Mouse (Mus musculus): Measurements from ENCODE around the gene Cldn14. TPM values are rescaled to one million over a fixed set of nuclear protein-coding genes. Genes with fewer than 3 reads are reported as not detected.

Gene Cldn14
- polyA plus RNA-seq, 1 experiment = 1.0 TPM

- TF ChIP-seq CTCF (IDR thresholded peaks at IDR 0.05; ENCODE audit: control insufficient read depth, insufficient read depth, insufficient replicate concordance, low read depth, low read length) (no peak), POLR2A (IDR thresholded peaks at IDR 0.05; ENCODE audit: control insufficient read depth, low read depth, low read length) (no peak)
- no peak overlapping the region for H3K4me3 ChIP-seq (ENCODE audit: control insufficient read depth, low read depth, low read length)
- H3K27ac ChIP-seq (ENCODE audit: control insufficient read depth, insufficient read depth, low read depth, low read length) = no peak overlapping the region
- H3K36me3 ChIP-seq (ENCODE audit: control insufficient read depth, insufficient read depth, low read length) = no peaks in the 10 kb centered on the region
- no peaks in the 10 kb centered on the region for H3K27me3 ChIP-seq (ENCODE audit: control insufficient read depth, insufficient read depth, low read length)
- H3K4me1 ChIP-seq (ENCODE audit: control insufficient read depth, insufficient read depth, low read length) = peaks cover 14% of the 10 kb centered on the region
Measured at GRCm38 (mm10) chr16:93920673-93921072, 88.0 kb downstream of the Cldn14 start.

GRCm38 (mm10) chr16:93919189-93919588 is 89.4 kb downstream of the Cldn14 start:
- H3K4me3 ChIP-seq (ENCODE audit: control insufficient read depth, low read depth, low read length) = peak overlapping the region; percentile 5; the same call in 1 of the 2 replicates
- TF ChIP-seq CTCF (IDR thresholded peaks at IDR 0.05; ENCODE audit: control insufficient read depth, insufficient read depth, insufficient replicate concordance, low read depth, low read length) = no peak
- TF ChIP-seq POLR2A (IDR thresholded peaks at IDR 0.05; ENCODE audit: control insufficient read depth, low read depth, low read length) = no peak
- H3K27ac ChIP-seq (ENCODE audit: control insufficient read depth, insufficient read depth, low read depth, low read length) = no peak overlapping the region

GRCm38 (mm10) chr16:93918679-93919060 is 90.0 kb downstream of the Cldn14 start:
- Histone ChIP-seq H3K27me3 (ENCODE audit: control insufficient read depth, insufficient read depth, low read length) (no peaks in the 10 kb centered on the region), H3K4me3 (ENCODE audit: control insufficient read depth, low read depth, low read length) (no peak overlapping the region), H3K36me3 (ENCODE audit: control insufficient read depth, insufficient read depth, low read length) (no peaks in the 10 kb centered on the region), H3K4me1 (ENCODE audit: control insufficient read depth, insufficient read depth, low read length) (peaks cover 14% of the 10 kb centered on the region), H3K27ac (ENCODE audit: control insufficient read depth, insufficient read depth, low read depth, low read length) (no peak overlapping the region)
- no peak for TF ChIP-seq POLR2A (IDR thresholded peaks at IDR 0.05; ENCODE audit: control insufficient read depth, low read depth, low read length)
- no peak for TF ChIP-seq CTCF (IDR thresholded peaks at IDR 0.05; ENCODE audit: control insufficient read depth, insufficient read depth, insufficient replicate concordance, low read depth, low read length)

More at GRCm38 (mm10) chr16:93919189-93919588, 89.4 kb downstream of the Cldn14 start:
- no peaks in the 10 kb centered on the region for H3K27me3 ChIP-seq (ENCODE audit: control insufficient read depth, insufficient read depth, low read length)
- H3K4me1 ChIP-seq (ENCODE audit: control insufficient read depth, insufficient read depth, low read length) = peaks cover 14% of the 10 kb centered on the region
- H3K36me3 ChIP-seq (ENCODE audit: control insufficient read depth, insufficient read depth, low read length) = no peaks in the 10 kb centered on the region

GRCm38 (mm10) chr16:93917712-93918678 is 90.6 kb downstream of the Cldn14 start:
- H3K27ac ChIP-seq (ENCODE audit: control insufficient read depth, insufficient read depth, low read depth, low read length) = no peak overlapping the region
- peak; percentile 70; the same call in 1 of the 2 replicates for TF ChIP-seq CTCF (IDR thresholded peaks at IDR 0.05; ENCODE audit: control insufficient read depth, insufficient read depth, insufficient replicate concordance, low read depth, low read length)
- no peak for TF ChIP-seq POLR2A (IDR thresholded peaks at IDR 0.05; ENCODE audit: control insufficient read depth, low read depth, low read length)
- no peaks in the 10 kb centered on the region for H3K36me3 ChIP-seq (ENCODE audit: control insufficient read depth, insufficient read depth, low read length)
- H3K4me1 ChIP-seq (ENCODE audit: control insufficient read depth, insufficient read depth, low read length) = peaks cover 14% of the 10 kb centered on the region
- H3K4me3 ChIP-seq (ENCODE audit: control insufficient read depth, low read depth, low read length) = no peak overlapping the region
- no peaks in the 10 kb centered on the region for H3K27me3 ChIP-seq (ENCODE audit: control insufficient read depth, insufficient read depth, low read length)

- TF ChIP-seq POLR2A (IDR thresholded peaks at IDR 0.05; ENCODE audit: control insufficient read depth, low read depth, low read length) = no peak
- peak; percentile 10; the same call in 1 of the 2 replicates for TF ChIP-seq CTCF (IDR thresholded peaks at IDR 0.05; ENCODE audit: control insufficient read depth, insufficient read depth, insufficient replicate concordance, low read depth, low read length)
- Histone ChIP-seq H3K36me3 (ENCODE audit: control insufficient read depth, insufficient read depth, low read length) (no peaks in the 10 kb centered on the region), H3K4me1 (ENCODE audit: control insufficient read depth, insufficient read depth, low read length) (peaks cover 24% of the 10 kb centered on the region), H3K4me3 (ENCODE audit: control insufficient read depth, low read depth, low read length) (no peak overlapping the region), H3K27ac (ENCODE audit: control insufficient read depth, insufficient read depth, low read depth, low read length) (no peak overlapping the region), H3K27me3 (ENCODE audit: control insufficient read depth, insufficient read depth, low read length) (no peaks in the 10 kb centered on the region)
Measured at GRCm38 (mm10) chr16:93915338-93915849, 93.2 kb downstream of the Cldn14 start.

- peaks cover 17% of the 10 kb centered on the region for H3K4me1 ChIP-seq (ENCODE audit: control insufficient read depth, insufficient read depth, low read length)
- no peaks in the 10 kb centered on the region for H3K27me3 ChIP-seq (ENCODE audit: control insufficient read depth, insufficient read depth, low read length)
- TF ChIP-seq POLR2A (IDR thresholded peaks at IDR 0.05; ENCODE audit: control insufficient read depth, low read depth, low read length) = no peak
- TF ChIP-seq CTCF (IDR thresholded peaks at IDR 0.05; ENCODE audit: control insufficient read depth, insufficient read depth, insufficient replicate concordance, low read depth, low read length) = no peak
- H3K36me3 ChIP-seq (ENCODE audit: control insufficient read depth, insufficient read depth, low read length) = no peaks in the 10 kb centered on the region
- no peak overlapping the region; the same call in 1 of the 2 replicates for H3K4me3 ChIP-seq (ENCODE audit: control insufficient read depth, low read depth, low read length)
- 0 out of 2 replicates have a peak overlapping the region, but pooled peaks have one; percentile 15 for H3K27ac ChIP-seq (ENCODE audit: control insufficient read depth, insufficient read depth, low read depth, low read length)
Measured at GRCm38 (mm10) chr16:93913881-93914576, 94.6 kb downstream of the Cldn14 start.

- Histone ChIP-seq H3K4me3 (ENCODE audit: control insufficient read depth, low read depth, low read length) (no peak overlapping the region), H3K4me1 (ENCODE audit: control insufficient read depth, insufficient read depth, low read length) (peaks cover 9% of the 10 kb centered on the region), H3K36me3 (ENCODE audit: control insufficient read depth, insufficient read depth, low read length) (no peaks in the 10 kb centered on the region), H3K27me3 (ENCODE audit: control insufficient read depth, insufficient read depth, low read length) (no peaks in the 10 kb centered on the region), H3K27ac (ENCODE audit: control insufficient read depth, insufficient read depth, low read depth, low read length) (no peak overlapping the region)
- no peak for TF ChIP-seq POLR2A (IDR thresholded peaks at IDR 0.05; ENCODE audit: control insufficient read depth, low read depth, low read length)
- TF ChIP-seq CTCF (IDR thresholded peaks at IDR 0.05; ENCODE audit: control insufficient read depth, insufficient read depth, insufficient replicate concordance, low read depth, low read length) = no peak
Measured at GRCm38 (mm10) chr16:93912808-93913207, 95.8 kb downstream of the Cldn14 start.

Data from testis, adult 2 months (tissue).